Mouse (Mus musculus) G1E (cell line): Measurements from ENCODE around the gene Dclk2. TPM values are rescaled to one million over a fixed set of nuclear protein-coding genes. Genes with fewer than 3 reads are reported as not detected.

Experiments
- ATAC-seq: 2 replicates; pipeline ENCODE4 v1.8.0; 2016; ENCODE audit warnings: mild to moderate bottlenecking; ENCODE audit not compliant: insufficient number of reproducible peaks, poor library complexity, low FRiP score, severe bottlenecking; ENCODE audit errors: extremely low read depth
- DNase-seq: peaks from one replicate; pipeline ENCODE4 v3.0.0; 2012; ENCODE audit warnings: low spot score
- H3K27me3 ChIP-seq: 2 replicates; pipeline ENCODE4 v1.6.1; 2012; ENCODE audit warnings: mild to moderate bottlenecking, low read length, inconsistent platforms; ENCODE audit not compliant: insufficient read depth
- H3K36me3 ChIP-seq: replicated peaks from 2 replicates; pipeline ENCODE3; 2012; ENCODE audit warnings: mild to moderate bottlenecking, inconsistent platforms
- H3K4me1 ChIP-seq: 2 replicates; pipeline ENCODE4 v1.6.1; 2012; ENCODE audit warnings: low read depth, low read length, inconsistent platforms, mixed read lengths; ENCODE audit not compliant: insufficient read depth
- H3K4me3 ChIP-seq: 2 replicates; pipeline ENCODE4 v1.5.1; 2012; ENCODE audit warnings: low read depth, mild to moderate bottlenecking, inconsistent platforms, low read length, moderate library complexity, mixed read lengths
- H3K9me3 ChIP-seq: replicated peaks from 2 replicates; pipeline ENCODE4 v1.6.1; 2012; ENCODE audit warnings: inconsistent platforms
- CTCF ChIP-seq: IDR thresholded peaks from 2 replicates; pipeline ENCODE4 v1.5.1; 2012; ENCODE audit warnings: low read depth, low read length, inconsistent platforms, mixed read lengths
- GATA1 ChIP-seq: IDR thresholded peaks from 2 replicates; pipeline ENCODE4 v1.6.1; 2012; ENCODE audit warnings: borderline replicate concordance, low read length, inconsistent platforms, mixed read lengths
- GATA2 ChIP-seq: IDR thresholded peaks from 2 replicates; pipeline ENCODE4 v1.6.1; 2012; ENCODE audit warnings: low read depth, low read length, inconsistent platforms, borderline replicate concordance
- POLR2AphosphoS5 ChIP-seq: IDR thresholded peaks from 2 replicates; pipeline ENCODE4 v1.6.1; 2012; ENCODE audit warnings: low read depth, low read length, inconsistent platforms; ENCODE audit not compliant: insufficient replicate concordance
- TAL1 ChIP-seq: conservative IDR thresholded peaks from 2 replicates; pipeline ENCODE4 v1.6.1; 2012; ENCODE audit warnings: low read depth, low read length, inconsistent platforms, mixed read lengths
- polyA plus RNA-seq: library from polyadenylated mRNA; stranded (reverse); fragments of >175 nt; gene quantifications from 2 replicates; pipeline ENCODE4 v1.2.3, GENCODE M21; 2012
- total RNA-seq, 2 experiments: library from RNA; stranded (forward) in 1 of 2; stranded (reverse) in 1 of 2; fragments of 200-1000 nt in 1 of 2; fragments of >200 nt in 1 of 2; fragmentation: Nextera tagmentation in 1 of 2; gene quantifications; 2 replicates each; pipeline ENCODE4 v1.2.3; 2014 to 2017

Gene Dclk2
- total and polyA plus RNA-seq, 3 experiments: 0.11 to 5.3 TPM; not detected in 1

- no peaks in the 10 kb centered on the region for H3K4me1 ChIP-seq
- H3K27me3 ChIP-seq: no peaks in the 10 kb centered on the region
- ATAC-seq (no peak), DNase-seq (no peak)
- no peaks in the 10 kb centered on the region for H3K9me3 ChIP-seq
- H3K36me3 ChIP-seq: peaks cover 1% of the 10 kb centered on the region
- TF ChIP-seq CTCF: no peak
- no peak overlapping the region for H3K4me3 ChIP-seq
Observed at GRCm38 (mm10) chr3:86768553-86768952, 152.1 kb downstream of the Dclk2 start.

- H3K36me3 ChIP-seq: no peaks in the 10 kb centered on the region
- no peaks in the 10 kb centered on the region for H3K9me3 ChIP-seq
- ATAC-seq (no peak), DNase-seq (no peak)
- no peak for TF ChIP-seq POLR2AphosphoS5
- no peak for TF ChIP-seq GATA1
- no peak for TF ChIP-seq CTCF
- no peak for TF ChIP-seq TAL1
- TF ChIP-seq GATA2: no peak
- H3K4me3 ChIP-seq: no peak overlapping the region
- no peaks in the 10 kb centered on the region for H3K27me3 ChIP-seq
- no peaks in the 10 kb centered on the region for H3K4me1 ChIP-seq
Observed at GRCm38 (mm10) chr3:86762456-86762855, 158.2 kb downstream of the Dclk2 start.

- Histone ChIP-seq H3K27me3 (no peaks in the 10 kb centered on the region), H3K4me1 (no peaks in the 10 kb centered on the region), H3K36me3 (no peaks in the 10 kb centered on the region), H3K9me3 (no peaks in the 10 kb centered on the region), H3K4me3 (no peak overlapping the region)
- ATAC-seq (no peak), DNase-seq (no peak)
- TF ChIP-seq GATA1: no peak
- TF ChIP-seq POLR2AphosphoS5: no peak
- no peak for TF ChIP-seq TAL1
- TF ChIP-seq CTCF: no peak
- TF ChIP-seq GATA2: no peak
Observed at GRCm38 (mm10) chr3:86762036-86762415, 158.6 kb downstream of the Dclk2 start.

GRCm38 (mm10) chr3:86761095-86762035 lies 159.3 kb downstream of the Dclk2 start:
- Histone ChIP-seq H3K36me3 (no peaks in the 10 kb centered on the region), H3K4me1 (no peaks in the 10 kb centered on the region), H3K27me3 (no peaks in the 10 kb centered on the region), H3K9me3 (no peaks in the 10 kb centered on the region), H3K4me3 (no peak overlapping the region)
- no peak for TF ChIP-seq GATA2
- TF ChIP-seq CTCF: 0 out of 2 replicates have a peak, but pooled peaks have one; percentile 18
- TF ChIP-seq POLR2AphosphoS5: no peak
- no peak for TF ChIP-seq GATA1
- no peak for TF ChIP-seq TAL1
- DNase-seq: peak; percentile 17
- ATAC-seq: no peak

GRCm38 (mm10) chr3:86760474-86760873 lies 160.2 kb downstream of the Dclk2 start:
- Histone ChIP-seq H3K27me3 (no peaks in the 10 kb centered on the region), H3K9me3 (no peaks in the 10 kb centered on the region), H3K4me1 (no peaks in the 10 kb centered on the region), H3K4me3 (no peak overlapping the region), H3K36me3 (no peaks in the 10 kb centered on the region)
- DNase-seq: no peak
- TF ChIP-seq TAL1: no peak
- ATAC-seq: no peak

GRCm38 (mm10) chr3:86759834-86760233 lies 160.8 kb downstream of the Dclk2 start:
- Histone ChIP-seq H3K9me3 (no peaks in the 10 kb centered on the region), H3K27me3 (no peaks in the 10 kb centered on the region), H3K4me3 (no peak overlapping the region), H3K4me1 (no peaks in the 10 kb centered on the region), H3K36me3 (no peaks in the 10 kb centered on the region)
- DNase-seq (no peak), ATAC-seq (no peak)
- TF ChIP-seq GATA2 (no peak), CTCF (no peak), POLR2AphosphoS5 (no peak), TAL1 (no peak), GATA1 (no peak)

- Histone ChIP-seq H3K4me3 (no peak overlapping the region), H3K27me3 (no peaks in the 10 kb centered on the region), H3K9me3 (no peaks in the 10 kb centered on the region), H3K4me1 (no peaks in the 10 kb centered on the region), H3K36me3 (no peaks in the 10 kb centered on the region)
- TF ChIP-seq POLR2AphosphoS5: no peak
- no peak for TF ChIP-seq GATA2
- no peak for TF ChIP-seq GATA1
- TF ChIP-seq CTCF: no peak
- no peak for TF ChIP-seq TAL1
- DNase-seq (no peak), ATAC-seq (no peak)
Observed at GRCm38 (mm10) chr3:86759383-86759782, 161.3 kb downstream of the Dclk2 start.
